Mouse (Mus musculus) CH12.LX (cell line): Measurements from ENCODE around the gene Clptm1. TPM values are rescaled to one million over a fixed set of nuclear protein-coding genes. Genes with fewer than 3 reads are reported as not detected.

Source experiments
- DNase-seq: peaks from one replicate; pipeline ENCODE4 v3.0.0-alpha.2; 2013; ENCODE audit errors: extremely low read depth
- H3K27ac ChIP-seq: 2 replicates; pipeline ENCODE4 v1.5.1; 2012; ENCODE audit warnings: low read depth, mild to moderate bottlenecking, control low read depth, moderate library complexity; ENCODE audit not compliant: insufficient read depth
- H3K27me3 ChIP-seq: replicated peaks from 2 replicates; pipeline ENCODE3; 2012; ENCODE audit warnings: inconsistent platforms
- H3K36me3 ChIP-seq, 2 experiments: replicated peaks in 1 of 2; 2 replicates each; pipeline versions ENCODE3 to v1.6.1; 2012; ENCODE audit warnings: inconsistent platforms in 1 of 2, low read length in 1 of 2, mild to moderate bottlenecking in 1 of 2, mixed read lengths in 1 of 2, moderate library complexity in 1 of 2; ENCODE audit not compliant: control insufficient read depth in 1 of 2, insufficient read depth in 1 of 2
- H3K4me1 ChIP-seq, 2 experiments: 2 replicates each; pipeline ENCODE4 v1.6.1; 2012; ENCODE audit warnings: inconsistent platforms in 1 of 2, moderate library complexity in 1 of 2; ENCODE audit not compliant: insufficient read depth in 2 of 2, control insufficient read depth in 1 of 2
- H3K4me2 ChIP-seq: 2 replicates; pipeline ENCODE4 v1.6.1; 2012; ENCODE audit warnings: low read depth, mild to moderate bottlenecking, control low read depth; ENCODE audit not compliant: poor library complexity, insufficient read depth, severe bottlenecking
- H3K4me3 ChIP-seq, 3 experiments: fragments of 150-350 bp in 1 of 3; sonication (generic) in 1 of 3; replicated peaks in 1 of 3; 2 replicates each; pipeline versions ENCODE3 to v1.5.1; 2011 to 2012; ENCODE audit warnings: low read depth in 2 of 3, low read length in 2 of 3, mild to moderate bottlenecking in 2 of 3, moderate library complexity in 2 of 3, control low read depth in 1 of 3, improper control_type of control experiment in 1 of 3, inconsistent platforms in 1 of 3, mixed read lengths in 1 of 3; ENCODE audit not compliant: poor library complexity in 1 of 3
- H3K79me2 ChIP-seq: replicated peaks from 2 replicates; pipeline ENCODE4 v1.6.1; 2012; ENCODE audit warnings: mild to moderate bottlenecking, moderate library complexity; ENCODE audit not compliant: control insufficient read depth, poor library complexity, insufficient read depth, severe bottlenecking; ENCODE audit errors: extremely low read depth
- H3K9ac ChIP-seq: 2 replicates; pipeline ENCODE4 v1.6.1; 2012; ENCODE audit warnings: low read depth, mild to moderate bottlenecking, control low read depth, moderate library complexity; ENCODE audit not compliant: insufficient read depth
- H3K9me3 ChIP-seq: replicated peaks from 2 replicates; pipeline ENCODE3; 2012; ENCODE audit warnings: low read length, inconsistent platforms, mixed read lengths
- BHLHE40 ChIP-seq: IDR thresholded peaks from 2 replicates; pipeline ENCODE4 v1.6.1; 2011; ENCODE audit warnings: mild to moderate bottlenecking, low read depth, low read length, improper control_type of control experiment
- CTCF ChIP-seq, 2 experiments: IDR thresholded peaks in 1 of 2; conservative IDR thresholded peaks in 1 of 2; 2 replicates each; pipeline ENCODE4 v1.5.1; 2011 to 2012; ENCODE audit warnings: low read depth in 2 of 2, low read length in 2 of 2, improper control_type of control experiment in 1 of 2, inconsistent platforms in 1 of 2, mild to moderate bottlenecking in 1 of 2, moderate library complexity in 1 of 2
- E2F4 ChIP-seq: IDR thresholded peaks from 2 replicates; pipeline ENCODE4 v1.6.1; 2011; ENCODE audit warnings: low read depth, low read length, improper control_type of control experiment; ENCODE audit not compliant: insufficient replicate concordance
- EP300 ChIP-seq: IDR thresholded peaks from 2 replicates; pipeline ENCODE4 v1.6.1; 2011; ENCODE audit warnings: low read length, improper control_type of control experiment
- ETS1 ChIP-seq: conservative IDR thresholded peaks from 2 replicates; pipeline ENCODE4 v1.6.1; 2012; ENCODE audit warnings: low read depth, mild to moderate bottlenecking, inconsistent platforms, low read length, improper control_type of control experiment, moderate library complexity
- JUN ChIP-seq: IDR thresholded peaks from 2 replicates; pipeline ENCODE4 v1.6.1; 2011; ENCODE audit warnings: low read depth, mild to moderate bottlenecking, low read length, improper control_type of control experiment, moderate library complexity; ENCODE audit not compliant: insufficient read depth
- JUND ChIP-seq: conservative IDR thresholded peaks from 2 replicates; pipeline ENCODE4 v1.6.1; 2011; ENCODE audit warnings: low read depth, low read length, improper control_type of control experiment
- KAT2A ChIP-seq: IDR thresholded peaks from 2 replicates; pipeline ENCODE4 v1.6.1; 2012; ENCODE audit warnings: low read length, improper control_type of control experiment, inconsistent platforms; ENCODE audit not compliant: insufficient replicate concordance
- MEF2A ChIP-seq: IDR thresholded peaks from 2 replicates; pipeline ENCODE4 v1.6.1; 2014; ENCODE audit warnings: low read depth, mild to moderate bottlenecking, inconsistent platforms, low read length, improper control_type of control experiment, borderline replicate concordance
- MXI1 ChIP-seq: IDR thresholded peaks from 2 replicates; pipeline ENCODE4 v1.6.1; 2011; ENCODE audit warnings: mild to moderate bottlenecking, low read depth, low read length, improper control_type of control experiment
- NELFE ChIP-seq: IDR thresholded peaks from 2 replicates; pipeline ENCODE4 v1.6.1; 2011; ENCODE audit warnings: low read depth, low read length, improper control_type of control experiment
- POLR2A ChIP-seq: IDR thresholded peaks from 2 replicates; pipeline ENCODE4 v1.6.1; 2011; ENCODE audit warnings: low read depth, mild to moderate bottlenecking, improper control_type of control experiment, low read length
- RAD21 ChIP-seq: IDR thresholded peaks from 2 replicates; pipeline ENCODE4 v1.6.1; 2011; ENCODE audit warnings: low read depth, mild to moderate bottlenecking, low read length, improper control_type of control experiment, moderate library complexity
- RCOR1 ChIP-seq: conservative IDR thresholded peaks from 2 replicates; pipeline ENCODE4 v1.6.1; 2012; ENCODE audit warnings: low read depth, mild to moderate bottlenecking, inconsistent platforms, low read length, improper control_type of control experiment
- TBP ChIP-seq: conservative IDR thresholded peaks from 2 replicates; pipeline ENCODE4 v1.6.1; 2011; ENCODE audit warnings: low read depth, low read length, improper control_type of control experiment
- TCF12 ChIP-seq: IDR thresholded peaks from 2 replicates; pipeline ENCODE4 v1.6.1; 2014; ENCODE audit warnings: low read depth, mild to moderate bottlenecking, inconsistent platforms, low read length, improper control_type of control experiment
- UBTF ChIP-seq: IDR thresholded peaks from 2 replicates; pipeline ENCODE4 v1.6.1; 2012; ENCODE audit warnings: low read depth, mild to moderate bottlenecking, inconsistent platforms, low read length, improper control_type of control experiment, moderate library complexity
- USF2 ChIP-seq: conservative IDR thresholded peaks from 2 replicates; pipeline ENCODE4 v1.6.1; 2011; ENCODE audit warnings: low read depth, low read length, improper control_type of control experiment
- ZMIZ1 ChIP-seq: IDR thresholded peaks from 2 replicates; pipeline ENCODE4 v1.6.1; 2012; ENCODE audit warnings: low read depth, mild to moderate bottlenecking, inconsistent platforms, low read length, improper control_type of control experiment
- ZNF384 ChIP-seq: IDR thresholded peaks from 2 replicates; pipeline ENCODE4 v1.6.1; 2012; ENCODE audit warnings: low read depth, low read length, improper control_type of control experiment, inconsistent platforms
- dilution Hi-C: fragments of 300-500 bp; cut with MboI; formaldehyde crosslinking; loops from 2 replicates; pipeline ENCODE4 v1.14.3; 2020; ENCODE audit warnings: low sequenced_read_pairs; ENCODE audit not compliant: extremely low pct_unique_long_range_greater_than_20kb, extremely low pct_ligation_motif_present
- in situ Hi-C: fragments of 300-500 bp; cut with MboI; formaldehyde crosslinking; loops from 3 replicates; pipeline ENCODE4 v1.14.3; 2019; ENCODE audit warnings: low sequenced_read_pairs, low pct_ligation_motif_present, low pct_unique_long_range_greater_than_20kb, mixed read lengths
- polyA plus RNA-seq: library from polyadenylated mRNA; unstranded; fragments of >175 nt; gene quantifications from 2 replicates; pipeline ENCODE4 v1.2.1, GENCODE M21; 2012; ENCODE audit warnings: low read depth; ENCODE audit not compliant: insufficient read length
- total RNA-seq, 2 experiments: library from RNA; depleted of rRNA; stranded (reverse); fragments of 300-350 nt in 1 of 2; fragments of >200 nt in 1 of 2; gene quantifications; 2 replicates each; pipeline ENCODE4 v1.2.3; 2012 to 2014

The Clptm1 gene
- total and polyA plus RNA-seq, 3 experiments = 33.8 to 70.9 (median 43.6) TPM

GRCm38 (mm10) chr7:19690845-19691244 lies 26.0 kb upstream of the Clptm1 start:
- no peak overlapping the region for H3K27ac ChIP-seq
- no peak overlapping the region for H3K9ac ChIP-seq
- dilution Hi-C loops = no loop called here

GRCm38 (mm10) chr7:19688611-19689010 lies 23.8 kb upstream of the Clptm1 start:
- H3K4me1 ChIP-seq = peaks cover 0 to 18% of the 10 kb centered on the region in 2 experiments; a peak in 2 of 4 replicates
- no peak for TF ChIP-seq TCF12
- no peak for TF ChIP-seq JUND
- TF ChIP-seq ZMIZ1 = no peak
- TF ChIP-seq RAD21 = no peak
- no peak for TF ChIP-seq KAT2A
- TF ChIP-seq USF2 = no peak
- no peak for TF ChIP-seq UBTF
- TF ChIP-seq MEF2A = no peak
- TF ChIP-seq CTCF (conservative IDR thresholded peaks at IDR 0.05 in 1 of 2, IDR thresholded peaks at IDR 0.05 in 1 of 2; ENCODE audit: low read depth in 2 of 2, low read length in 2 of 2) = no peak
- no peak for TF ChIP-seq EP300
- no peak for TF ChIP-seq TBP
- no peak for TF ChIP-seq MXI1
- no peak for TF ChIP-seq ZNF384
- TF ChIP-seq RCOR1 = no peak
- DNase-seq = no peak

More at GRCm38 (mm10) chr7:19690845-19691244, 26.0 kb upstream of the Clptm1 start:
- Histone ChIP-seq H3K79me2 (no peaks in the 10 kb centered on the region), H3K36me3 (peaks cover 0 to 1% of the 10 kb centered on the region in 2 experiments), H3K4me1 (peaks cover 0 to 8% of the 10 kb centered on the region in 2 experiments; a peak in 1 of 4 replicates), H3K4me3 (no peak overlapping the region), H3K9me3 (no peaks in the 10 kb centered on the region), H3K4me2 (no peak overlapping the region), H3K27me3 (no peaks in the 10 kb centered on the region)
- in situ Hi-C loops = no loop called here
- DNase-seq = no peak
- TF ChIP-seq ZNF384 (no peak), NELFE (no peak), ETS1 (no peak), BHLHE40 (no peak), KAT2A (no peak), E2F4 (no peak), POLR2A (no peak), JUN (no peak)

More at GRCm38 (mm10) chr7:19688611-19689010, 23.8 kb upstream of the Clptm1 start:
- in situ Hi-C loops = no loop called here
- H3K79me2 ChIP-seq = no peaks in the 10 kb centered on the region
- no peak overlapping the region for H3K4me3 ChIP-seq
- no peaks in the 10 kb centered on the region for H3K27me3 ChIP-seq
- no peak overlapping the region for H3K27ac ChIP-seq
- no peak overlapping the region for H3K9ac ChIP-seq
- dilution Hi-C loops = no loop called here
- no peak overlapping the region for H3K4me2 ChIP-seq
- H3K9me3 ChIP-seq = no peaks in the 10 kb centered on the region
- H3K36me3 ChIP-seq = no peaks in the 10 kb centered on the region
